Mouse (Mus musculus) C2C12 (cell line): ENCODE results near the gene Adamts20.
"Not testable (repeated sequence)": the region's sequence is repeated elsewhere in the genome, so short reads cannot be mapped to it uniquely, and the experiment has no call there.

Source experiments
- CEBPB ChIP-seq: IDR thresholded peaks from one replicate; pipeline ENCODE4 v1.6.1; 2011; ENCODE audit warnings: low read depth, mild to moderate bottlenecking, control low read depth, moderate library complexity
- CTCF ChIP-seq: IDR thresholded peaks from one replicate; pipeline ENCODE4 v1.5.1; 2011; ENCODE audit not compliant: control insufficient read depth, insufficient read depth, insufficient read length
- FOSL1 ChIP-seq: IDR thresholded peaks from one replicate; pipeline ENCODE4 v1.8.0; 2011; ENCODE audit warnings: mild to moderate bottlenecking, low read length; ENCODE audit not compliant: poor library complexity, insufficient read depth, severe bottlenecking
- MAX ChIP-seq: IDR thresholded peaks from one replicate; pipeline ENCODE4 v1.6.1; 2011; ENCODE audit warnings: mild to moderate bottlenecking, control low read depth
- MYOD1 ChIP-seq: IDR thresholded peaks from one replicate; pipeline ENCODE4 v1.6.1; 2011; ENCODE audit warnings: low read depth; ENCODE audit not compliant: control insufficient read depth, insufficient read length
- MYOG ChIP-seq: IDR thresholded peaks from one replicate; pipeline ENCODE4 v1.6.1; 2011; ENCODE audit not compliant: control insufficient read depth, insufficient read length; ENCODE audit errors: extremely low read depth
- USF1 ChIP-seq: IDR thresholded peaks from one replicate; pipeline ENCODE4 v1.6.1; 2011; ENCODE audit warnings: low read depth, mild to moderate bottlenecking, control low read depth, moderate library complexity

DNA sequence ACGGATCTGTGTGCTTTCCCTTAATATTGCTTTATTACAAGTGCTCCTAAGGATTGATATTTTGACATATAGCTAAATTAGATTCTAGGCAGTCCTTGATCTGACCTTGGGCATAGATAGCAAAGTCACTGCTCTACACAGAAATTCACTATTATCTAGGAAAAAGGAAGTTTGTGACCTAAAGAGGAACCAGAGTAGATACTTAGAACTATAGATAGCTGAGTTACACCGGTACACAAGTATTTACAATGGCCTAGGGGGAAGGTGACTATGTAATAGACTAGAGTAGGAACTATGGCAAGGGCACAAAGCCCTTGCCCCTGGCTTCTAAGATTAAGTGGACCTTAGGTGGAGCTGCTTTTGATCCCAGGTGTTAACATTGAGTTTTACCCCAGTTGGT lies 22.8 kb upstream of the Adamts20 start:
- TF ChIP-seq FOSL1, CTCF, MAX, MYOD1, USF1, MYOG, CEBPB: not testable (repeated sequence)
